ENCODE assay signal across 14 mouse cellular contexts in the genomic region with DNA sequence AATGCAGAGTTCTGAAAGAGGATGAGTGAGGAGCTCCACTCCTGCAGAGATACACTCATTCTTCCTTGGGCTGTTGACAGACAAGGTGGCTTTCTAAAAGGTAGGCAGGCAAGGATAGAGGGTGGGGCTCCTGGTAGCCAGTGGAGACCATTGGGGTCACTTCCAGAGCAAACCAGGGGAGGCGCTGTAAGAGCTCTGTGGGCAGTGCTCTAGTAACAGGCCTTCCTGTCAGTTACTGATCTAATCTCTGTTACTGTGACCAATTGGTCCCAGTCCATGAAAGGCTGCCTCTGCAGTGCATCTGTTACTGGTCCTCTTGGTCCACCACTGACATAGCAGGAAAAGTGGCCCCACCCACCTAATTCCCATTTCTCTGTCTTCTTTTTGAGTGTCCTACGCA.
A peak's percentile ranks its signal among the peaks of the same experiment; 100 is the strongest.
DNase-seq lines count a peak whose midpoint lies in the region; TF ChIP-seq lines count a peak whose summit lies in the region.
"Had no signal": no experiment of that assay in that cellular context is flagged by ENCODE, and none has a peak within 500 bp of the region (broad histone marks: within the 10 kb centered on the region; RNA-seq: fewer than 3 reads in every experiment).

No protein-coding gene starts in this region.

- TF ChIP-seq CTCF in gastrocnemius, adult 2 months (IDR thresholded peaks at IDR 0.05) = peak; percentile 19; the same call in 1 of the 2 replicates
- peak; percentile 47 for TF ChIP-seq CTCF in E14TG2a.4 (conservative IDR thresholded peaks at IDR 0.05; ENCODE audit: low read length)

- H3K9me3 ChIP-seq in E14TG2a.4 (ENCODE audit: low read length) = no peaks in the 10 kb centered on the region
- H3K9me3 ChIP-seq in embryonic facial prominence, embryonic 10.5 days = no peaks in the 10 kb centered on the region
- no peaks in the 10 kb centered on the region for H3K9me3 ChIP-seq in limb, embryonic 10.5 days (replicated peaks)

- H3K27me3 ChIP-seq in E14TG2a.4 (ENCODE audit: insufficient read depth, low read length) = peaks cover 24% of the 10 kb centered on the region
- peaks cover 3% of the 10 kb centered on the region; the same call in 1 of the 2 replicates for H3K27me3 ChIP-seq in embryonic facial prominence, embryonic 10.5 days (replicated peaks; ENCODE audit: low read depth, poor library complexity, severe bottlenecking)
- peaks cover 28% of the 10 kb centered on the region; the same call in 1 of the 2 replicates for H3K27me3 ChIP-seq in limb, embryonic 10.5 days (ENCODE audit: low read depth, poor library complexity, severe bottlenecking)

- WGBS in embryonic facial prominence, embryonic 10.5 days = 79% methylated on average over 2 of the region's 2 CpGs
- whole genome bisulfite sequencing in limb, embryonic 10.5 days = 79% methylated on average over 2 of the region's 2 CpGs

- no peaks in the 10 kb centered on the region for H3K36me3 ChIP-seq in E14TG2a.4 (ENCODE audit: insufficient read depth, low read length)
- no peaks in the 10 kb centered on the region for H3K36me3 ChIP-seq in embryonic facial prominence, embryonic 10.5 days (replicated peaks)
- H3K36me3 ChIP-seq in limb, embryonic 10.5 days = no peaks in the 10 kb centered on the region

- intact Hi-C loops in gastrocnemius, adult 2 months (cut with DNase I) = loop anchor here (5.0 kb wide), 1 partner anchor 140 kb away; no protein-coding TSS in a partner anchor

- H3K4me1 ChIP-seq in E14TG2a.4 (replicated peaks; ENCODE audit: low read depth, low read length) = peaks cover 16% of the 10 kb centered on the region
- peaks cover 47% of the 10 kb centered on the region for H3K4me1 ChIP-seq in embryonic facial prominence, embryonic 10.5 days
- peaks cover 59% of the 10 kb centered on the region for H3K4me1 ChIP-seq in limb, embryonic 10.5 days

- H3K27ac ChIP-seq in gastrocnemius, adult 2 months = peak overlapping the region; percentile 84
- H3K27ac ChIP-seq in embryonic facial prominence, embryonic 10.5 days (replicated peaks) = 0 out of 2 replicates have a peak overlapping the region, but pooled peaks have one; percentile 49
- peak overlapping the region; percentile 56; the same call in 1 of the 2 replicates for H3K27ac ChIP-seq in limb, embryonic 10.5 days
- H3K27ac ChIP-seq: hindbrain, embryonic 14.5 days had no signal

- H3K4me3 ChIP-seq in gastrocnemius, adult 2 months = no peak overlapping the region
- H3K4me3 ChIP-seq in E14TG2a.4 (replicated peaks; ENCODE audit: low read length) = no peak overlapping the region
- H3K4me3 ChIP-seq in embryonic facial prominence, embryonic 10.5 days = no peak overlapping the region
- H3K4me3 ChIP-seq in limb, embryonic 10.5 days = no peak overlapping the region

- peak; percentile 43 for DNase-seq in gastrocnemius, adult 2 months
- DNase-seq in gastrocnemius, adult 8-10 months (ENCODE audit: low spot score in 2 of 2) = no peak
- peak; percentile 26 for DNase-seq in embryonic facial prominence, embryonic 10.5 days (ENCODE audit: low spot score)
- DNase-seq in limb, embryonic 10.5 days (ENCODE audit: low spot score) = no peak
- no peak for DNase-seq in layer of hippocampus, postnatal 25 days (ENCODE audit: extremely low spot score in 1 of 2, low spot score in 1 of 2)
- DNase-seq in kidney, postnatal 10 days = no peak
- DNase-seq in kidney, postnatal 14 days = no peak
- DNase-seq: adrenal gland, adult 8-10 months; cerebellum, adult 9-11 months; kidney, adult 8-10 months; liver, postnatal 0 days; thymus, adult 18-20 months had no signal

Comparison
In these comparisons a context has a peak if more than half of its experiments do, and no peak if none do; other contexts are left out.
1. DNase-seq: peak in gastrocnemius, adult 2 months (single experiment) and embryonic facial prominence, embryonic 10.5 days (single experiment); none in gastrocnemius, adult 8-10 months (0 of 2), limb, embryonic 10.5 days (single experiment), layer of hippocampus, postnatal 25 days (0 of 2), kidney, postnatal 10 days (single experiment) and kidney, postnatal 14 days (single experiment).
2. Peak in every context shown above with its lines, with median percentiles within 50 percentile points of each other: H3K27ac ChIP-seq.